Mouse (Mus musculus): ENCODE measurements around the gene Tstd1. TPM values are rescaled to one million over a fixed set of nuclear protein-coding genes. Genes with fewer than 3 reads are reported as not detected.

Tstd1 gene
- total RNA-seq, 2 experiments from 2014 or later = 2.9 to 4.3 TPM

- no peak for TF ChIP-seq CTCF (IDR thresholded peaks at IDR 0.05)
- no peak overlapping the region for H3K4me3 ChIP-seq
- no peak for DNase-seq (ENCODE audit: extremely low spot score in 1 of 2, low spot score in 2 of 2)
- no peak overlapping the region for H3K27ac ChIP-seq
- intact Hi-C loops (cut with DNase I) = no loop called here
Measured at GRCm38 (mm10) chr1:171459791-171460190, 41.1 kb downstream of the Tstd1 start.

DNA sequence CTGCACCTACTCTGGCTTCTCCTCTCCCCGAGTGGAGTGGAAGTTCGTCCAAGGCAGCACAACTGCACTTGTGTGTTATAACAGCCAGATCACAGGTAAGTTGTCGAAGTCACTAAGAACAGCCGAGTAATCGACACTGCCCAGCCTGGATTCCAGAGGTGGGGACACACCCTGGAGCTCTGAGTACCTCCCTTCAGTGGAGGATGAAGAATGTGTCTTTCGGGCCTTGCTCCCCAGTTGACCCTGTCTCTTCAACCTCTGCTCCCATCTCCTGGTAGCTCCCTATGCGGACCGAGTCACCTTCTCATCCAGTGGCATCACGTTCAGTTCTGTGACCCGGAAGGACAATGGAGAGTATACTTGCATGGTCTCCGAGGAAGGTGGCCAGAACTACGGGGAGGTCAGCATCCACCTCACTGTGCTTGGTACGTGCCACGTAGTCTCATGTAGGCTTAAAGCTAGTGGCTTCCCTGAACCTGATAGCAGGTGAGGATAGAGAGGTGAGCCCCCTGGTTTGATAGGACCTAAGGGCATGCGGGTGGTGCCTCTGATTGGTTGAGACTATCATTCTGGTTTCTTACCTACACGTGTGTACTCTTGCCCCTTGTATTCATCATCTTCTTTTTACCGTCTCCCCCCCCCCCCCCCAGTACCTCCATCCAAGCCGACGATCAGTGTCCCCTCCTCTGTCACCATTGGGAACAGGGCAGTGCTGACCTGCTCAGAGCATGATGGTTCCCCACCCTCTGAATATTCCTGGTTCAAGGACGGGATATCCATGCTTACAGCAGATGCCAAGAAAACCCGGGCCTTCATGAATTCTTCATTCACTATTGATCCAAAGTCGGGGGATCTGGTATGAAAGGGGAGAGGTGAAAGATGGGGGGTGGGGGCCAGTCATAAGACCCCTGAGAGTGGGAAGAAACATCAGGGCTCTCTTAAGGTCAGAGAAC, 42.2 kb downstream of the Tstd1 start:
- intact Hi-C loops (cut with DNase I) = no loop called here
- Histone ChIP-seq H3K27ac (no peak overlapping the region), H3K4me3 (no peak overlapping the region)
- no peak for TF ChIP-seq CTCF (IDR thresholded peaks at IDR 0.05)
- DNase-seq (ENCODE audit: extremely low spot score in 1 of 2, low spot score in 2 of 2) = no peak

- no peak overlapping the region for H3K27ac ChIP-seq
- DNase-seq (ENCODE audit: extremely low spot score in 1 of 2, low spot score in 2 of 2) = no peak
- no peak overlapping the region for H3K4me3 ChIP-seq
- intact Hi-C loops (cut with DNase I) = no loop called here
- TF ChIP-seq CTCF (IDR thresholded peaks at IDR 0.05) = no peak
Measured at GRCm38 (mm10) chr1:171463133-171463532, 44.5 kb downstream of the Tstd1 start.

DNA sequence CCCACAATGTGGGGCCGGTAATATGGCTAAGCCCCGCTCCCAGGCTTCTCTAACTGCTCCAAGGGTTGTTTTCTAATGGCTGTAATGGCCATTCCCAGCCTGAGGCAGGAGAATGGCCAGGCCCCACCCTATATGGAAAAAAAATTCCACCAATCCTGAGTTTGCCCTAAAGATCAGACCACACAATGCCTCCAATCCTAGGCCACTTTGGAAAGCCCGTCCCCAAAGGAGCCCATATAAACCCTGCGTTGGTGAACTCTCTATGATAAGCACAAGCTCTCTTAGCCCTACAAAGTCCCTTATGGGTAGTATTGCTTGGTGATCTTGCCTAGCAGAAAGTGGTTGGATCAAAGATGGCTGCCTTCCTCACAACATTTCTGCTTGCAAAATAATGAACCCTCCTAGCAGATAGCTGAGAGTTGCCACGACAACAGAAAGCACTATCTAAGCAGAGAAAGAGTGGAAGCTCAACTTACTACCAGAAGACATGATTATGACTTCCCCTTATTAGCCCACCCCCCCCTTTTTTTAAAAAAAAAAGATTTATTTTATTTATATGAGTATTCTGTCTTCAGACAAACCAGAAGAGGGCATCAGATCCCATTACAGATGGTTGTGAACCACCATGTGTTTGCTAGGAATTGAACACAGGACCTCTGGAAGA, 47.2 kb downstream of the Tstd1 start:
- intact Hi-C loops (cut with DNase I) = no loop called here
- Histone ChIP-seq H3K4me3 (no peak overlapping the region), H3K27ac (no peak overlapping the region)
- no peak for TF ChIP-seq CTCF (IDR thresholded peaks at IDR 0.05)
- no peak for DNase-seq (ENCODE audit: extremely low spot score in 1 of 2, low spot score in 2 of 2)

- no peak overlapping the region for H3K4me3 ChIP-seq
- no peak for DNase-seq (ENCODE audit: extremely low spot score in 1 of 2, low spot score in 2 of 2)
- intact Hi-C loops (cut with DNase I) = no loop called here
- no peak overlapping the region for H3K27ac ChIP-seq
- TF ChIP-seq CTCF (IDR thresholded peaks at IDR 0.05) = no peak
Measured at GRCm38 (mm10) chr1:171466565-171466964, 47.9 kb downstream of the Tstd1 start.

- Histone ChIP-seq H3K27ac (no peak overlapping the region), H3K4me3 (no peak overlapping the region)
- DNase-seq (ENCODE audit: extremely low spot score in 1 of 2, low spot score in 2 of 2) = no peak
- intact Hi-C loops (cut with DNase I) = loop anchor here (2.0 to 10.0 kb wide), 2 partner anchors 57 to 355 kb away; partner anchors contain the start of gene Cfap126
- TF ChIP-seq CTCF (IDR thresholded peaks at IDR 0.05) = no peak
Measured at GRCm38 (mm10) chr1:171469678-171470077, 51.0 kb downstream of the Tstd1 start.

Other genes with a start within 250 kb of the Tstd1 start
- gene Pcp4l1, start 222.6 kb upstream of the Tstd1 start, total RNA-seq (2021) = 100 to 1,000 TPM in 1 of 2 experiments, 10 to 100 TPM in 1; 76.7 to 113 TPM
- gene Nr1i3, start 204.9 kb upstream of the Tstd1 start, total RNA-seq (2021) = under 1 TPM; 0.19 to 0.23 TPM
- 10 to 100 TPM; 86.4 to 91.2 TPM for gene Tomm40l, start 196.4 kb upstream of the Tstd1 start, total RNA-seq (2021)
- 1 to 10 TPM; 1.5 to 2.2 TPM for gene Apoa2, start 193.8 kb upstream of the Tstd1 start, total RNA-seq (2021)
- gene Fcer1g, start 184.5 kb upstream of the Tstd1 start, total RNA-seq (2021) = 10 to 100 TPM; 12.6 to 14.4 TPM
- 1 to 10 TPM; 6.7 to 8.6 TPM for gene Adamts4, start 168.5 kb upstream of the Tstd1 start, total RNA-seq (2021)
- 100 to 1,000 TPM; 267 to 272 TPM for gene Ndufs2, start 167.5 kb upstream of the Tstd1 start, total RNA-seq (2021)
- 10 to 100 TPM; 57.0 to 69.2 TPM for gene B4galt3, start 148.5 kb upstream of the Tstd1 start, total RNA-seq (2021)
- gene Ppox, start 137.7 kb upstream of the Tstd1 start, total RNA-seq (2021) = 10 to 100 TPM; 26.0 to 32.1 TPM
- 10 to 100 TPM; 59.8 to 65.7 TPM for gene Usp21, start 130.9 kb upstream of the Tstd1 start, total RNA-seq (2021)
- gene Ufc1, start 123.8 kb upstream of the Tstd1 start, total RNA-seq (2021) = 100 to 1,000 TPM; 101 to 108 TPM
- gene Dedd, start 89.7 kb upstream of the Tstd1 start, total RNA-seq (2021) = 10 to 100 TPM; 40.4 to 40.9 TPM
- gene Nit1, start 73.2 kb upstream of the Tstd1 start, total RNA-seq (2021) = 10 to 100 TPM; 43.3 to 44.3 TPM
- gene Pfdn2, start 73.2 kb upstream of the Tstd1 start, total RNA-seq (2021) = 100 to 1,000 TPM; 186 to 191 TPM
- 1 to 10 TPM; 6.2 to 7.1 TPM for gene Klhdc9, start 58.1 kb upstream of the Tstd1 start, total RNA-seq (2021)
- 1 to 10 TPM; 3.0 to 3.1 TPM for gene Nectin4, start 48.8 kb upstream of the Tstd1 start, total RNA-seq (2021)
- 1 to 10 TPM; 2.0 to 2.2 TPM for gene Arhgap30, start 29.9 kb upstream of the Tstd1 start, total RNA-seq (2021)
- gene Usf1, start 7.6 kb upstream of the Tstd1 start, total RNA-seq (2021) = 100 to 1,000 TPM in 1 of 2 experiments, 10 to 100 TPM in 1; 99.7 to 106 TPM
- 1 to 10 TPM; 4.9 to 6.2 TPM for gene F11r, start 18.7 kb downstream of the Tstd1 start, total RNA-seq (2021)
- 1 to 10 TPM; 4.9 to 5.4 TPM for gene Alyref2, start 84.6 kb downstream of the Tstd1 start, total RNA-seq (2021)
- gene Itln1, start 116.4 kb downstream of the Tstd1 start, total RNA-seq (2021) = not detected
- gene Cd244a, start 140.3 kb downstream of the Tstd1 start, total RNA-seq (2021) = not detected
- not detected for gene Ly9, start 188.5 kb downstream of the Tstd1 start, total RNA-seq (2021)
- under 1 TPM in 1 of 2 experiments, not detected in 1; 0.40 TPM for gene Slamf7, start 234.2 kb downstream of the Tstd1 start, total RNA-seq (2021)

All from left cerebral cortex, adult 2 months (tissue).